Mouse (Mus musculus): ENCODE results near the gene Tas2r135. TPM values are rescaled to one million over a fixed set of nuclear protein-coding genes. Genes with fewer than 3 reads are reported as not detected.

Gene Tas2r135
- polyA plus RNA-seq, 1 experiment from 2014 or later: not detected

GRCm38 (mm10) chr6:42376504-42377019 lies 28.7 kb upstream of the Tas2r135 start:
- ATAC-seq (ENCODE audit: insufficient number of reproducible peaks, low FRiP score, low TSS enrichment, low read depth): no peak
- no peak overlapping the region for H3K4me2 ChIP-seq (ENCODE audit: low read depth, severe bottlenecking)
- no peak for DNase-seq (ENCODE audit: low spot score)
- H3K9ac ChIP-seq (ENCODE audit: low read length): no peak overlapping the region
- no peaks in the 10 kb centered on the region for H3K27me3 ChIP-seq (ENCODE audit: control insufficient read depth, insufficient read depth, low read length)
- no peak overlapping the region for H3K4me3 ChIP-seq (ENCODE audit: low read depth, low read length)
- no peaks in the 10 kb centered on the region for H3K36me3 ChIP-seq (ENCODE audit: control insufficient read depth, insufficient read depth, low read length)
- H3K27ac ChIP-seq (replicated peaks; ENCODE audit: low read depth, low read length): no peak overlapping the region
- H3K9me3 ChIP-seq (ENCODE audit: control insufficient read depth, low read length): no peaks in the 10 kb centered on the region
- WGBS: 62% methylated on average over 6 of the region's 6 CpGs
- peaks cover 4% of the 10 kb centered on the region for H3K4me1 ChIP-seq (ENCODE audit: control insufficient read depth, insufficient read depth, low read length)

- Histone ChIP-seq H3K9ac (ENCODE audit: low read length) (no peak overlapping the region), H3K4me1 (ENCODE audit: control insufficient read depth, insufficient read depth, low read length) (peaks cover 6% of the 10 kb centered on the region), H3K27ac (replicated peaks; ENCODE audit: low read depth, low read length) (no peak overlapping the region), H3K27me3 (ENCODE audit: control insufficient read depth, insufficient read depth, low read length) (no peaks in the 10 kb centered on the region), H3K4me3 (ENCODE audit: low read depth, low read length) (no peak overlapping the region), H3K9me3 (ENCODE audit: control insufficient read depth, low read length) (no peaks in the 10 kb centered on the region), H3K4me2 (ENCODE audit: low read depth, severe bottlenecking) (no peak overlapping the region), H3K36me3 (ENCODE audit: control insufficient read depth, insufficient read depth, low read length) (no peaks in the 10 kb centered on the region)
- WGBS: 79% methylated on average over 5 of the region's 5 CpGs
- DNase-seq (ENCODE audit: low spot score) (no peak), ATAC-seq (ENCODE audit: insufficient number of reproducible peaks, low FRiP score, low TSS enrichment, low read depth) (no peak)
These were observed 28.0 kb upstream of the Tas2r135 start for GRCm38 (mm10) chr6:42377280-42377679.

GRCm38 (mm10) chr6:42379551-42379950 lies 25.7 kb upstream of the Tas2r135 start:
- Histone ChIP-seq H3K4me2 (ENCODE audit: low read depth, severe bottlenecking) (no peak overlapping the region), H3K4me3 (ENCODE audit: low read depth, low read length) (no peak overlapping the region), H3K27ac (replicated peaks; ENCODE audit: low read depth, low read length) (no peak overlapping the region), H3K9ac (ENCODE audit: low read length) (no peak overlapping the region), H3K9me3 (ENCODE audit: control insufficient read depth, low read length) (no peaks in the 10 kb centered on the region), H3K4me1 (ENCODE audit: control insufficient read depth, insufficient read depth, low read length) (peaks cover 2% of the 10 kb centered on the region; the same call in 1 of the 2 replicates), H3K27me3 (ENCODE audit: control insufficient read depth, insufficient read depth, low read length) (no peaks in the 10 kb centered on the region), H3K36me3 (ENCODE audit: control insufficient read depth, insufficient read depth, low read length) (no peaks in the 10 kb centered on the region)
- 69% methylated on average over 3 of the region's 3 CpGs for WGBS
- DNase-seq (ENCODE audit: low spot score): no peak
- ATAC-seq (ENCODE audit: insufficient number of reproducible peaks, low FRiP score, low TSS enrichment, low read depth): no peak

GRCm38 (mm10) chr6:42380416-42381144 lies 24.7 kb upstream of the Tas2r135 start:
- Histone ChIP-seq H3K4me1 (ENCODE audit: control insufficient read depth, insufficient read depth, low read length) (peaks cover 2% of the 10 kb centered on the region; the same call in 1 of the 2 replicates), H3K36me3 (ENCODE audit: control insufficient read depth, insufficient read depth, low read length) (no peaks in the 10 kb centered on the region), H3K9ac (ENCODE audit: low read length) (peak overlapping the region; percentile 22; the same call in 1 of the 2 replicates), H3K9me3 (ENCODE audit: control insufficient read depth, low read length) (no peaks in the 10 kb centered on the region), H3K4me3 (ENCODE audit: low read depth, low read length) (no peak overlapping the region), H3K4me2 (ENCODE audit: low read depth, severe bottlenecking) (peak overlapping the region; percentile 12; the same call in 1 of the 2 replicates), H3K27ac (replicated peaks; ENCODE audit: low read depth, low read length) (no peak overlapping the region), H3K27me3 (ENCODE audit: control insufficient read depth, insufficient read depth, low read length) (no peaks in the 10 kb centered on the region)
- DNase-seq (ENCODE audit: low spot score) (peak; percentile 67), ATAC-seq (ENCODE audit: insufficient number of reproducible peaks, low FRiP score, low TSS enrichment, low read depth) (peak; percentile 54; the same call in 1 of the 2 replicates)
- 10% methylated on average over 8 of the region's 8 CpGs for WGBS

GRCm38 (mm10) chr6:42381221-42381620 lies 24.0 kb upstream of the Tas2r135 start:
- H3K9ac ChIP-seq (ENCODE audit: low read length): no peak overlapping the region
- H3K9me3 ChIP-seq (ENCODE audit: control insufficient read depth, low read length): no peaks in the 10 kb centered on the region
- H3K27ac ChIP-seq (replicated peaks; ENCODE audit: low read depth, low read length): no peak overlapping the region
- ATAC-seq (ENCODE audit: insufficient number of reproducible peaks, low FRiP score, low TSS enrichment, low read depth) (no peak), DNase-seq (ENCODE audit: low spot score) (no peak)
- H3K27me3 ChIP-seq (ENCODE audit: control insufficient read depth, insufficient read depth, low read length): no peaks in the 10 kb centered on the region
- H3K4me2 ChIP-seq (ENCODE audit: low read depth, severe bottlenecking): no peak overlapping the region
- WGBS: 27% methylated on average over 2 of the region's 2 CpGs
- peaks cover 2% of the 10 kb centered on the region; the same call in 1 of the 2 replicates for H3K4me1 ChIP-seq (ENCODE audit: control insufficient read depth, insufficient read depth, low read length)
- no peak overlapping the region for H3K4me3 ChIP-seq (ENCODE audit: low read depth, low read length)
- H3K36me3 ChIP-seq (ENCODE audit: control insufficient read depth, insufficient read depth, low read length): no peaks in the 10 kb centered on the region

- no peak overlapping the region for H3K4me3 ChIP-seq (ENCODE audit: low read depth, low read length)
- no peaks in the 10 kb centered on the region for H3K36me3 ChIP-seq (ENCODE audit: control insufficient read depth, insufficient read depth, low read length)
- no peaks in the 10 kb centered on the region for H3K27me3 ChIP-seq (ENCODE audit: control insufficient read depth, insufficient read depth, low read length)
- H3K4me1 ChIP-seq (ENCODE audit: control insufficient read depth, insufficient read depth, low read length): peaks cover 2% of the 10 kb centered on the region; the same call in 1 of the 2 replicates
- H3K4me2 ChIP-seq (ENCODE audit: low read depth, severe bottlenecking): no peak overlapping the region
- no peak for DNase-seq (ENCODE audit: low spot score)
- peak; percentile 31; the same call in 1 of the 2 replicates for ATAC-seq (ENCODE audit: insufficient number of reproducible peaks, low FRiP score, low TSS enrichment, low read depth)
- H3K9me3 ChIP-seq (ENCODE audit: control insufficient read depth, low read length): no peaks in the 10 kb centered on the region
- 66% methylated on average over 9 of the region's 9 CpGs for WGBS
- no peak overlapping the region for H3K9ac ChIP-seq (ENCODE audit: low read length)
- H3K27ac ChIP-seq (replicated peaks; ENCODE audit: low read depth, low read length): no peak overlapping the region
These were observed 23.3 kb upstream of the Tas2r135 start for GRCm38 (mm10) chr6:42381916-42382381.

GRCm38 (mm10) chr6:42383360-42383759 lies 21.9 kb upstream of the Tas2r135 start:
- no peak overlapping the region for H3K4me2 ChIP-seq (ENCODE audit: low read depth, severe bottlenecking)
- no peak overlapping the region for H3K9ac ChIP-seq (ENCODE audit: low read length)
- 91% methylated on average over 5 of the region's 5 CpGs for WGBS
- no peak for DNase-seq (ENCODE audit: low spot score)
- H3K27me3 ChIP-seq (ENCODE audit: control insufficient read depth, insufficient read depth, low read length): no peaks in the 10 kb centered on the region
- H3K27ac ChIP-seq (replicated peaks; ENCODE audit: low read depth, low read length): no peak overlapping the region
- no peak overlapping the region for H3K4me3 ChIP-seq (ENCODE audit: low read depth, low read length)
- no peaks in the 10 kb centered on the region for H3K9me3 ChIP-seq (ENCODE audit: control insufficient read depth, low read length)
- no peak for ATAC-seq (ENCODE audit: insufficient number of reproducible peaks, low FRiP score, low TSS enrichment, low read depth)
- peaks cover 2% of the 10 kb centered on the region; the same call in 1 of the 2 replicates for H3K4me1 ChIP-seq (ENCODE audit: control insufficient read depth, insufficient read depth, low read length)
- H3K36me3 ChIP-seq (ENCODE audit: control insufficient read depth, insufficient read depth, low read length): no peaks in the 10 kb centered on the region

- 75% methylated on average over 4 of the region's 4 CpGs for WGBS
These were observed 19.6 kb upstream of the Tas2r135 start for GRCm38 (mm10) chr6:42385635-42386034.

More at GRCm38 (mm10) chr6:42385635-42386034, 19.6 kb upstream of the Tas2r135 start:
- H3K4me3 ChIP-seq (ENCODE audit: low read depth, low read length): no peak overlapping the region
- ATAC-seq (ENCODE audit: insufficient number of reproducible peaks, low FRiP score, low TSS enrichment, low read depth): no peak; the same call in 1 of the 2 replicates
- H3K9me3 ChIP-seq (ENCODE audit: control insufficient read depth, low read length): no peaks in the 10 kb centered on the region
- H3K27me3 ChIP-seq (ENCODE audit: control insufficient read depth, insufficient read depth, low read length): no peaks in the 10 kb centered on the region
- peaks cover 2% of the 10 kb centered on the region; the same call in 1 of the 2 replicates for H3K4me1 ChIP-seq (ENCODE audit: control insufficient read depth, insufficient read depth, low read length)
- no peak overlapping the region for H3K27ac ChIP-seq (replicated peaks; ENCODE audit: low read depth, low read length)
- H3K36me3 ChIP-seq (ENCODE audit: control insufficient read depth, insufficient read depth, low read length): no peaks in the 10 kb centered on the region
- no peak overlapping the region for H3K9ac ChIP-seq (ENCODE audit: low read length)
- DNase-seq (ENCODE audit: low spot score): no peak
- no peak overlapping the region for H3K4me2 ChIP-seq (ENCODE audit: low read depth, severe bottlenecking)

Measured in limb, embryonic 11.5 days (tissue).